Mouse (Mus musculus) kidney, postnatal 25 days (tissue): ENCODE data around the gene Cux1.

Experiments
- DNase-seq, 2 experiments: peaks; one replicate each; pipeline ENCODE4 v3.0.0; 2021; ENCODE audit warnings: mixed read lengths in 2 of 2

Gene Cux1

GRCm38 (mm10) chr5:136502491-136503086, 64.7 kb downstream of the Cux1 start:
- DNase-seq, result no peak

GRCm38 (mm10) chr5:136500307-136500871, 66.9 kb downstream of the Cux1 start:
- DNase-seq, result peak in 1 of 2 experiments; percentile 24

GRCm38 (mm10) chr5:136499316-136499715, 68.0 kb downstream of the Cux1 start:
- DNase-seq, result no peak

GRCm38 (mm10) chr5:136498741-136499140, 68.5 kb downstream of the Cux1 start:
- DNase-seq, result no peak

- no peak for DNase-seq
Measured at GRCm38 (mm10) chr5:136497301-136497700, 70.0 kb downstream of the Cux1 start.

- no peak for DNase-seq
Measured at GRCm38 (mm10) chr5:136495581-136495980, 71.7 kb downstream of the Cux1 start.

- DNase-seq, result no peak
Measured at GRCm38 (mm10) chr5:136494927-136495326, 72.4 kb downstream of the Cux1 start.

- no peak for DNase-seq
Measured at GRCm38 (mm10) chr5:136494288-136494687, 73.0 kb downstream of the Cux1 start.

GRCm38 (mm10) chr5:136489450-136489849, 77.8 kb downstream of the Cux1 start:
- no peak for DNase-seq

GRCm38 (mm10) chr5:136488721-136489120, 78.6 kb downstream of the Cux1 start:
- DNase-seq, result no peak

GRCm38 (mm10) chr5:136488223-136488622, 79.1 kb downstream of the Cux1 start:
- no peak for DNase-seq

GRCm38 (mm10) chr5:136487397-136488093, 79.7 kb downstream of the Cux1 start:
- DNase-seq, result no peak

GRCm38 (mm10) chr5:136486401-136486800, 80.9 kb downstream of the Cux1 start:
- no peak for DNase-seq

GRCm38 (mm10) chr5:136485397-136485796, 81.9 kb downstream of the Cux1 start:
- no peak for DNase-seq

- DNase-seq, result no peak
Measured at GRCm38 (mm10) chr5:136482434-136482833, 84.9 kb downstream of the Cux1 start.

GRCm38 (mm10) chr5:136480541-136480940, 86.7 kb downstream of the Cux1 start:
- peak in 1 of 2 experiments; percentile 60 for DNase-seq

- DNase-seq, result no peak
Measured at GRCm38 (mm10) chr5:136479801-136480200, 87.5 kb downstream of the Cux1 start.

- DNase-seq, result no peak
Measured at GRCm38 (mm10) chr5:136479024-136479763, 88.1 kb downstream of the Cux1 start.

- DNase-seq, result peak in 1 of 2 experiments; percentile 54
Measured at GRCm38 (mm10) chr5:136476272-136476671, 91.0 kb downstream of the Cux1 start.

GRCm38 (mm10) chr5:136475161-136475560, 92.1 kb downstream of the Cux1 start:
- DNase-seq, result no peak

GRCm38 (mm10) chr5:136474086-136474485, 93.2 kb downstream of the Cux1 start:
- no peak for DNase-seq

- DNase-seq, result peak; percentile 70 to 85
Measured at GRCm38 (mm10) chr5:136473337-136473736, 94.0 kb downstream of the Cux1 start.

- DNase-seq, result no peak
Measured at GRCm38 (mm10) chr5:136472846-136473245, 94.4 kb downstream of the Cux1 start.
